Mouse (Mus musculus) urinary bladder, postnatal 36 days (tissue): ENCODE results near the gene Cdkn2b.

Experiments used
- DNase-seq, 2 experiments: peaks; one replicate each; pipeline ENCODE4 v3.0.0; 2022; ENCODE audit warnings: low spot score in 2 of 2, mixed read lengths in 1 of 2

Cdkn2b gene

DNA sequence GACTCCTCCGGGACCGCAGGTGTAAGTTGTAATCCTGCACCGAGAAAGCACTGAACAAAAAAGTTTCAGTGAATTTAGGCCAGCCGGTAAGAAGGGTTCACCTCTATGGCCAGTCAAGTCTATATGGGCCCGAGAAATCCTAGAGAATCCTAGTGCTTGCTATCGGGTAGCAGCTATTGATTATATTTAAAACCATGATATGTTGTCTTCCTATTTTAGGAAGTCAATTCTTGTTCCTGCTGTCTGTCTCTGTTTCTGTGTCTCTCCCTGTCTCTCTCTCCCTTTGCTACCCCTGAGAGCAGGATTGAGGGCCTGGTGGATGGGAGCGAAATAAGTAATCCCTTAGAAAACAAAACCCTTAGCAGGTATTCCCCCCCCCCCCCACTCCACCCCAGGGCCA, 17.3 kb downstream of the Cdkn2b start:
- DNase-seq = no peak

DNA sequence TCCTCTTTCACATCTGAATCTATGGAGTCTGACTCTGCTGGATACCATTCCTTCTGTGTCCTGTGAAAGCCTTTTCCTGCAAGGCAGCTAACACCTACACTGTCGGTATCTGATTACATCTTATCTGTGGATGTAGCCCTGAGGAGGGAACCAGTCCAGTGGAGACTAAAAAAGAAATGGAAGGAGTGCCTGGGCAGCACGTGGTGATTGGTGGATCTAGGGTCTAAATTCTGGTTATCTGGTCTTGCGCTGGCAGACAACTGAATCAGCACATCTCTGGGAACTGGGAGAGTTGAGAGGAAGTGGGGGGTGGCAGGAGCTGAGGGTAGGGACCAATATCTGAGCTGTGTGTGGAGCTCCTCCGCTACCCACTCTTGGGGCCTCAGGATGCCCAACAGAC, 21.8 kb downstream of the Cdkn2b start:
- no peak for DNase-seq

DNA sequence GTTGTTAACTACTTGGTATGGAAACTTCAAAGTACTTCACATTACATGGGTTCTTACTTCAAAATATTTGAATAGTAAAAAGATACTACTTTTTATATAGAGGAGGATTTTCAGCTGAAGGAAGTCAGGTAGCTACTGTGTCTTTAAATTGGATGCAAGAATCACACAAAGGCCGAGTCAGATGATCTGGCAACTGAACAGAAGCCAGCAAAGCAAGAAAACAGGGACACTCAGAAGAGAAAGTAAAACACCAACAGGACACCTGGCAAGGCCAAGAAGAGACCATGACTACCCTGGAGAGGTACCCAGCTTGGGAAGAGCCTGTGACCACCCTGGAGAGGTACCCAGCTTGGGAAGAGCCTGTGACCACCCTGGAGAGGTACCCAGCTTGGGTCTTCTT, 24.3 kb downstream of the Cdkn2b start:
- no peak for DNase-seq

DNA sequence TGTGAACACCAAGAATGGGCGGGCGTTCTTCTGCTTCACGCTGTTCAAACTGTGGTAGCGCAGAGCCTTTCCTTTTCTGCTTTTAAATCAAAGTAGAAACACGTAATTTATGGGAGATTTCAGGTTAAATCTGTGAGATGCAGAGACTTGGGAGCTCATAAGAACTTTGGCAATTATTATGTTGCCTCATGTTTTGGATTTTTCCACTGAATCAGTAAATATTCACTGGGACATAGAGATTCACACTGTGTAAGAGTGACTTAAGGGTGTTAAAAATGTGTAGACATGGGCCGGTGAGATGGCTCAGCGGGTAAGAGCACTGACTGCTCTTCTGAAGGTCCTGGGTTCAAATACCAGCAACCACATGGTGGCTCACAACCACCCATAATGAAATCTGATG, 25.2 kb downstream of the Cdkn2b start:
- no peak for DNase-seq

- no peak for DNase-seq
These were observed 28.2 kb downstream of the Cdkn2b start for GRCm38 (mm10) chr4:89282661-89283060.

DNA sequence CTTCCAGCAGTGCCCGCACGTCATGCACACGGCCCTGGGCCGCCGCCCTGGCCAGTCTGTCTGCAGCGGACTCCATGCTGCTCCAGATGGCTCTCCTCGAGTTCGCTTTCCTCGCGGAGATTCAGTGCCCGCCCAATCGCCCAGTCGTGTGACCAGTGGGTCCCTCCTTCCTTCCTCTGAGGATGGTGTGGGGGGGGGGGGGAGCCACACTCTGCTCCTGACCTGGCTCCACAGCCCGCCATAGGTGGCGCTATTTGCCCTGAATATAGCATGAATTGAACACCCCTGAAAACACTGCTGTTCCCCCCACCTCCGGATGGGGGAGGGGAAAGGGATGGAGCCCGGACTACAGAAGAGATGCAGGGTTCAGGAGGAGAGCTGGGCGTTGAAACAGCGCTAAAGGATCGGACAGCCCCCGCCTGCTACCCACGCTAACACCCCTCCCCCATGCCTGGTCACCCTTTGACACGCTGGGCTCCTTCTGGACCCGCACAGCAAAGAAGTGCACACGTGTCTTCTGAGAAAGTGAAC, 28.7 kb downstream of the Cdkn2b start:
- DNase-seq = no peak

- DNase-seq = no peak
These were observed 29.6 kb downstream of the Cdkn2b start for GRCm38 (mm10) chr4:89281236-89281635.

GRCm38 (mm10) chr4:89279641-89280040, 31.2 kb downstream of the Cdkn2b start:
- DNase-seq = no peak

DNA sequence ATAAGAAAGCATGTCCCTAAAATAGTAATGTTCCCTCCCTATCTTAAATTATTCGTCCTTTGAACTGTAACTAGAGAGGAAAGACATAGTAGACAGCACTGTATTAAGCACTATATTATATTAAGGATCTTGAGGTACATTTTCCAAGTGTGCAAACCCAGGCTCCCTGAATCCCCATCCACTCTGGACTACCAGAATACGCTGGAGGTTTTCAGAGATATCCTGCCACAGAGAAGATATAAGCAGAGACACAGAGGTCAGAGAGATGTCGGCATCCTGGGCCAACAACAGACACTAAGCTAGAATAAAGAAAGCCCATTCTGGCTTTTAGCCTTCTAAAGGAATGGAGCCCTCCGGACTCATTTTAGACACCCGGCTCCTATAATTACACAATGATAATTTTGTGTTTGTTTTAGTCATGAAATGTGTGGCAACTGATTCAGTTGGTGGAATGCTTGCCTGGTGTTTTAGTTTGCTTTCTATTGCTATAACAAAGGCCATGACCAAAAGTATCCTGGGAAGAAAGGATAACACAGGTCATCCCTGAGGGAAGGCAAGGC, 33.4 kb downstream of the Cdkn2b start:
- DNase-seq = no peak

GRCm38 (mm10) chr4:89276669-89277219, 34.1 kb downstream of the Cdkn2b start:
- DNase-seq = no peak

- no peak for DNase-seq
These were observed 34.8 kb downstream of the Cdkn2b start for GRCm38 (mm10) chr4:89275811-89276584.

- DNase-seq = no peak
These were observed 35.9 kb downstream of the Cdkn2b start for GRCm38 (mm10) chr4:89274829-89275548.

GRCm38 (mm10) chr4:89274006-89274405, 36.8 kb downstream of the Cdkn2b start:
- no peak for DNase-seq

- DNase-seq = no peak
These were observed 37.3 kb downstream of the Cdkn2b start for GRCm38 (mm10) chr4:89273585-89273984.

GRCm38 (mm10) chr4:89272961-89273540, 37.8 kb downstream of the Cdkn2b start:
- no peak for DNase-seq

DNA sequence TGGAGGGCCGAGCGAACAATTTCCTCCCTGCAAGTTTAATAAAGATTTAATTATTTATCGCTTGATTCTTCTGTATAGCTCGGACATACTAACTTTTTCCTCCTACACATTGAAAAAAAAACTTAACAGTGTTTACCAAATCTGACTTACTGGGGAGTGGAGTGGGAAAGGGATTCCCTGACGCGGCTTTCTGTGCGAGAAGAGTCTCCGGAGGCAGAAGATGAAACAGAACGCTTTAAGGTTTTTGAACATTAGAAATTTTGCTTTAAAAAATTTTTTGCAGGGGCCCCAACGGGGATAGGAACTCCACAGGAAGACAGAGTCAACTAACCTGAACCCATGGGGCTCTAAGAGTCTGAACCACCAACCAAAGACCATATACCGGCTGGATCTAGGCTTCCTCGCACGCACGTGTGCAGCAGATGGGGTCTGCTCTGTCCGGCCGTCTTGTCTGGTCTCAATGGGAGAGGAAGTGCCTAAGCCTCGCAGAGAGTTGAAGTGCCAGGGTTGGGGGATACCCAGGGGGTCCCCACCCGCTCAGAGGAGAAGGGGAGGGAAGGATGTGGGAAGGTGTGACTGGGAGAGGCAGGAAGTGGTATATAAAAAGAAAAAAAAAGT, 38.6 kb downstream of the Cdkn2b start:
- no peak for DNase-seq

GRCm38 (mm10) chr4:89257768-89258167, 53.1 kb downstream of the Cdkn2b start:
- DNase-seq = no peak
